17 mouse cellular contexts compared by ENCODE assay signal in genomic region chr13:97393456-97393855, GRCm38 (mm10).
"Had no signal": no experiment of that assay in that cellular context is flagged by ENCODE, and none has a peak within 500 bp of the region (broad histone marks: within the 10 kb centered on the region; RNA-seq: fewer than 3 reads in every experiment).

No protein-coding gene starts in this region.

- H3K36me3 ChIP-seq: lung, embryonic 15.5 days; midbrain, embryonic 13.5 days; midbrain, embryonic 15.5 days; neural tube, embryonic 12.5 days; stomach, embryonic 15.5 days had no signal

- H3K4me3 ChIP-seq: lung, embryonic 15.5 days; megakaryocyte, embryonic 14.5 days; midbrain, embryonic 13.5 days; midbrain, embryonic 15.5 days; neural tube, embryonic 12.5 days; stomach, embryonic 15.5 days had no signal

- H3K4me1 ChIP-seq: megakaryocyte, embryonic 14.5 days; stomach, embryonic 15.5 days had no signal

- H3K9me3 ChIP-seq: lung, embryonic 15.5 days; megakaryocyte, embryonic 14.5 days; midbrain, embryonic 13.5 days; midbrain, embryonic 15.5 days; neural tube, embryonic 12.5 days; stomach, embryonic 15.5 days had no signal

- ATAC-seq: lung, postnatal 0 days; midbrain, embryonic 13.5 days; midbrain, embryonic 15.5 days had no signal

- H3K27me3 ChIP-seq: lung, embryonic 15.5 days; midbrain, embryonic 13.5 days; midbrain, embryonic 15.5 days; neural tube, embryonic 12.5 days; stomach, embryonic 15.5 days had no signal

- DNase-seq: lung, adult 2 months; lung, postnatal 14 days; lung, postnatal 36 days; right cerebral cortex, postnatal 14 days; thymus, adult 2 months; thymus, postnatal 25 days; thymus, postnatal 4 days had no signal

- H3K9ac ChIP-seq: lung, embryonic 15.5 days; midbrain, embryonic 13.5 days; midbrain, embryonic 15.5 days; neural tube, embryonic 12.5 days; stomach, embryonic 15.5 days had no signal

- H3K4me2 ChIP-seq: lung, embryonic 15.5 days; midbrain, embryonic 11.5 days; midbrain, embryonic 13.5 days; midbrain, embryonic 15.5 days; neural tube, embryonic 12.5 days; stomach, embryonic 15.5 days had no signal

- H3K27ac ChIP-seq: lung, embryonic 15.5 days; macrophage; midbrain, embryonic 13.5 days; midbrain, embryonic 15.5 days; neural tube, embryonic 12.5 days; stomach, embryonic 15.5 days; stomach, postnatal 0 days had no signal
